Mouse (Mus musculus) midbrain, embryonic 11.5 days (tissue): ENCODE results near the gene Alk. TPM values are rescaled to one million over a fixed set of nuclear protein-coding genes. Genes with fewer than 3 reads are reported as not detected.

Experiments used
- ATAC-seq: fragments of 200-750 bp; cut with Nextera tagmentation; 2 replicates; pipeline ENCODE4 v1.8.0; 2017; ENCODE audit warnings: moderate TSS enrichment, moderate library complexity; ENCODE audit not compliant: low FRiP score
- DNase-seq: peaks from one replicate; pipeline ENCODE4 v3.0.0; 2015; ENCODE audit warnings: low spot score; ENCODE audit errors: missing footprints
- H3K27ac ChIP-seq: fragments of 300-500 bp; sonication (generic); 2 replicates; pipeline ENCODE4 v1.5.1; 2014; ENCODE audit warnings: low read depth, low read length
- H3K27me3 ChIP-seq: fragments of 300-500 bp; sonication (generic); 2 replicates; pipeline ENCODE4 v1.6.1; 2014; ENCODE audit warnings: mild to moderate bottlenecking, low read length, moderate library complexity, mixed read lengths; ENCODE audit not compliant: control insufficient read depth, insufficient read depth
- H3K36me3 ChIP-seq: fragments of 300-500 bp; sonication (generic); 2 replicates; pipeline ENCODE4 v1.6.1; 2014; ENCODE audit warnings: mild to moderate bottlenecking, low read length, moderate library complexity, mixed read lengths; ENCODE audit not compliant: control insufficient read depth, insufficient read depth
- H3K4me1 ChIP-seq: fragments of 300-500 bp; sonication (generic); 2 replicates; pipeline ENCODE4 v1.6.1; 2014; ENCODE audit warnings: low read length; ENCODE audit not compliant: control insufficient read depth, insufficient read depth
- H3K4me2 ChIP-seq: fragments of 300-500 bp; sonication (generic); 2 replicates; pipeline ENCODE4 v1.6.1; 2014; ENCODE audit warnings: mild to moderate bottlenecking, moderate library complexity
- H3K4me3 ChIP-seq: fragments of 300-500 bp; sonication (generic); 2 replicates; pipeline ENCODE4 v1.5.1; 2014; ENCODE audit warnings: low read depth, low read length
- H3K9ac ChIP-seq: fragments of 300-500 bp; sonication (generic); 2 replicates; pipeline ENCODE4 v1.6.1; 2014; ENCODE audit warnings: low read length
- H3K9me3 ChIP-seq: fragments of 300-500 bp; sonication (generic); 2 replicates; pipeline ENCODE4 v1.6.1; 2016; ENCODE audit warnings: low read length; ENCODE audit not compliant: control insufficient read depth
- WGBS: fragments of 180-500 bp; shearing (Covaris S2); extraction: QIAGEN DNeasy Blood & Tissue Kit; methylation state at CpG from one replicate; pipeline ENCODE4 v1.1.7; 2014; 5-methylcytosine and 5-hydroxymethylcytosine counted together
- polyA plus RNA-seq: library from polyadenylated mRNA; unstranded; fragments of >200 nt; fragmentation: Nextera tagmentation; extraction: Ambion mirVana; gene quantifications from 2 replicates; pipeline ENCODE4 v1.2.1, GENCODE M21; 2014

Alk gene
- polyA plus RNA-seq, 1 experiment from 2014 or later, result 0.18 TPM

DNA sequence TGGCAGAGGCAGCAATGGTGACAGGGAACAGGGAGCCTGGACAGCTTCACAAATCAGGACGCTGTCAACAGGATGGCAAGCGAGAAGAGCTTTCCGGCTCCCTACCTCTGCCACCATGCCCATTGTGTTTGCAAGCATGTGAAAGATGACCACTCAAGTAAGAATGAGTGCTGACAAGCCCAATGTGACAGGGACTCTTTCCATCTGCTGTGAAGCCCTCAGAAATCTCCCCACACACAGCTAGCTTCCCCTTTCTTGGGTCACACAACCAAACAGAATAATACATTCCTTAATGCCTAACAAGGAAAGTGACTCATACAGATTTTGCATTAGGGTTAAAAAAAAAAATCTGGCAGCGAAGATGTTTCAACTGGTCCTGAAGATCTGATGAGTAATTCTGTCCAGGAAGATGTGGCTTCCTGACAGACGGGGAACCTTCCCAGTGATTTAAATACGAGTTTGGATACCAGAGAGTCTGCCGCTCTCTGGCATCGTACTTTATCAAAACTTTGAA lies 329.0 kb downstream of the Alk start:
- no peaks in the 10 kb centered on the region for H3K4me1 ChIP-seq
- H3K27me3 ChIP-seq, result no peaks in the 10 kb centered on the region
- DNase-seq (no peak), ATAC-seq (no peak)
- peaks cover 3% of the 10 kb centered on the region; the same call in 1 of the 2 replicates for H3K9me3 ChIP-seq
- no peak overlapping the region for H3K9ac ChIP-seq
- no peak overlapping the region for H3K4me3 ChIP-seq
- WGBS, result 89% methylated on average over 8 of the region's 8 CpGs
- H3K4me2 ChIP-seq, result no peak overlapping the region
- H3K27ac ChIP-seq, result no peak overlapping the region
- H3K36me3 ChIP-seq, result no peaks in the 10 kb centered on the region

DNA sequence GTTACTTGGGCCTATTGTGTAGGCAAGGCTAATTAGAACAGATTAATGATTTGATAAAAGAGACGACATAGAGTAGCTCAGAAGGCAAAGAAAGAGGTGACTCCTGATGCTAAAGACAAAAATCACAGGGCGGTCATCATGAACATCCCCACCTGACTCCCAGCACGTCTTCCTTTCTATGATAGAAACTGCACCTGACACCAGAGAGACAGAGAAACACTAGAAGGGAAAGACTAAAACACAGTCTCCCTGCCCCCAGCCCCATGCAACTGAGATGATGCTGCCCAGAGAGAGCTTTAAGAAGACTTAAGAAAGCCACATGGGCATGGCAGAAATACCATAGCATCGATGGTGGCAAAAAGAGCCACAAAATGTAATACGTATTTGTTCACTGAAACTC lies 330.2 kb downstream of the Alk start:
- Histone ChIP-seq H3K4me3 (no peak overlapping the region), H3K4me2 (no peak overlapping the region), H3K36me3 (no peaks in the 10 kb centered on the region), H3K27ac (no peak overlapping the region), H3K27me3 (no peaks in the 10 kb centered on the region), H3K9me3 (peaks cover 3% of the 10 kb centered on the region; the same call in 1 of the 2 replicates), H3K9ac (no peak overlapping the region), H3K4me1 (no peaks in the 10 kb centered on the region)
- no peak for ATAC-seq
- no peak for DNase-seq
- WGBS, result 92% methylated on average over 5 of the region's 5 CpGs

DNA sequence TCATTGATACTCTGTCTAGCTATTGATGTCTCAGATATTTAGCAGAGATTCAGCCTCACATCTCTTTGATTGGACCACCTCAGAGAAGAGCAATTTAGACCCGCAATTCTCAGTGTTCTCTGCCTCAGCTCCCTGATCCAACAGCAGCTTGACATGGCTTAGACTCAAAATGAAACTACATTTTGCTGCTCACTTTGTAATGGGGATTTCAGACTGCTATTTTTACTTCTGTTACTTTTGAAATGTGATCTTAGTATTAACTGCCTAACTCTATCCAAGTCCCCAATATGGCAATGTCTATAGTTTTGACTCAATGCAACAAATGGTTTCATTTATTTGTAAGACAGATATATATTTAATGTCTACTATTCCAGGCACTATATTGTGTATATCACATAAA lies 332.8 kb downstream of the Alk start:
- H3K27me3 ChIP-seq, result no peaks in the 10 kb centered on the region
- no peak overlapping the region for H3K4me2 ChIP-seq
- H3K36me3 ChIP-seq, result no peaks in the 10 kb centered on the region
- DNase-seq (no peak), ATAC-seq (no peak)
- no peak overlapping the region for H3K27ac ChIP-seq
- no peak overlapping the region for H3K4me3 ChIP-seq
- no peaks in the 10 kb centered on the region for H3K4me1 ChIP-seq
- no peak overlapping the region for H3K9ac ChIP-seq
- no peaks in the 10 kb centered on the region for H3K9me3 ChIP-seq
- 97% methylated on average over 1 of the region's 1 CpGs for WGBS

DNA sequence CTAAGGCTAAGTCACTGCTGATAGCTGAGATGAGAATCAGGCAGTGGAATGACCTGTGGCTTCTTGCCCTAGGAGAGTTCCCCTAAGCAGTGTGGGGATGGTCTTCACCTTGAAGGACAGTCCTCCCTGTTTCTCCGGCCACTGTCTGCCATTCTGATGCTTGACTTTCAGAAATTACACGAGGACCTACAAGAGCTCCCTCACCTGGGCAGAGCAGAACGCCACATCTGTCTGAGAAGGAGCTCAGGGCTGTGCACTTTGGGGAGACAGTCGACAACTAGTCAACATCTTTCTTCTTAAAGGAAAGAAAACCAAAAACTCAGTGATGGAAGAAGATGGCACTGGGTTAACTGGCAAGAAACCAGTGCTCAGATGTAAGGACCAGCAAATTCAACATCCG lies 335.9 kb downstream of the Alk start:
- Histone ChIP-seq H3K4me1 (no peaks in the 10 kb centered on the region), H3K36me3 (no peaks in the 10 kb centered on the region), H3K9me3 (no peaks in the 10 kb centered on the region), H3K4me3 (no peak overlapping the region), H3K27ac (no peak overlapping the region), H3K9ac (no peak overlapping the region), H3K4me2 (no peak overlapping the region), H3K27me3 (no peaks in the 10 kb centered on the region)
- DNase-seq, result no peak
- ATAC-seq, result no peak
- WGBS, result 89% methylated on average over 5 of the region's 5 CpGs

DNA sequence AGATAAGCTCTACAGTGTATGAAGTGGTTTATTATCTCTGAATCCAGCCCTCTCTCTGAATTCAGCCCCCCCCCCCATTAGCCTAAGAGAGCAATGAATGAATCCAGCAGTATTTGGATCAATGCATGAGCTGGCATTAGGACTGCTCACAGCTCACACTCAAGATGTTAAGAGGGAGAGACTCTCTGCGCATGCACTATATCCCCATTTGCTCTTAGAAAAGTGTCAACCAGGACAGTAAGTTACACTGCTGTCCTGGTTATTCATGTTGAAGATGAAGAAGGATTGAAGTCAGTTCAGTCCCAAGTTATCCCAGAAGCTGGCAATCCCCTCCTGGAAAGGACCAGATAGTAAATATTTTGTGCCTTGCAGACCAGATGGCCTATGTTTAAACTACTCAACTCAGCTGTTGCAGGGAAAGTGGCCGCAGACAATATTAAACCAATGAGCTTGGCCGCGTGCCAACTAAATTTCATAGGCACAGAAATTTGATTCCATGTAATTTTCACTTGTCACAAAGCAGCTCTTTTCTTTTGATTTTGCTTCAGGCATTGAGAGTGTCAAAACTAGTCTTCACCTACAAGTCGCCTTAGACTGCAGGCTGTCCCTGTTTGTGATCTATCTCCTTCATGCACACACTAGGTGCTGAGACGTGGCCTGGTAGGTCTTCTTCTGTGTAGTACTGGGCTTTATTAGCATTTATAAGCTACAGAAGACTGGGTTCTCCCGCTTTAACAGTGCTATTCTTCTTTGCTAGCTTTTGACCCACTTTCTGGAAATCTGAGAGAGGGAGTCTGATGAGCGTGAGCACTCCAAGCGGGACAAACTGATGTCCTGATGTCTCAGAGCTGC lies 339.0 kb downstream of the Alk start:
- Histone ChIP-seq H3K9ac (no peak overlapping the region), H3K4me2 (no peak overlapping the region), H3K9me3 (no peaks in the 10 kb centered on the region), H3K36me3 (no peaks in the 10 kb centered on the region), H3K27me3 (no peaks in the 10 kb centered on the region), H3K27ac (no peak overlapping the region), H3K4me1 (no peaks in the 10 kb centered on the region), H3K4me3 (no peak overlapping the region)
- DNase-seq, result peak; percentile 54
- ATAC-seq, result no peak
- WGBS, result 91% methylated on average over 9 of the region's 9 CpGs

DNA sequence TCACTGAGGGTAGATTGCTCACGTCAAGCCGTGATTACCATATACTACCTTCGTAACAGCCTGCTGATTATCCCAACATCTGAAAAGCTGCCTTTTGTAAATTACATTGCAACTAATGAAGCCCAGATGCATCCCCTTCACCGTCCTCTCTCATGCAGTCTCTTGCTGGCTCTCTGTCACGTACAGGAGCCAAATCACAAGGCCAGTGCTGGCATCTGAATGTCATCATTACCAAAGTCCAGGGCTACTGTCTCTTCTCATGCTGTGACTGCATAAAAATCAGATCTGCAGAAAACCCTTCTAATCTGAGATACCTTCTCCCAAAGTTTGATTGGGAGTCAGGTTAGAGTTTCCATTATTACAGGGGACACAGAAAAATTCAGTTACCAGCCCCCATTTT lies 351.0 kb downstream of the Alk start:
- DNase-seq, result no peak
- no peaks in the 10 kb centered on the region for H3K9me3 ChIP-seq
- WGBS, result 85% methylated on average over 5 of the region's 5 CpGs

DNA sequence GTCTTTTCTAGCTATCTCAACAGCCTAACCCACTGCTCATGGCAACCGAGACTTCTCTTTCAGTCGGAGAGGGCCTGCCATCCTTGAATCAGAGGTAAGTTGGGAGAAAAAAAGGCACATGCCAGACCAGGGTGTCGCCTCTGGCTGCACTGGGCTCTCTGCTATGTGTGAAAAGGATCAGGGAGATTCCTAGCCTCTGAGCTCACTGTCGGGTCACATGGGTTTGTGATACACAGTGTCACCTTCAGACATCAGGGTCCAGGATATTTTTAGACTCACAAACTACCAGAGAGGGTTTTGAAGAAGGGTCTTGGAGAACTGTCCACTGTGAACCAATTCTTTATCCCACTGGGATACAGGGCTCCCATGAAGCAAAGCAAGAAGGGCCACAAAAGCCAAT lies 352.9 kb downstream of the Alk start:
- Histone ChIP-seq H3K4me3 (no peak overlapping the region), H3K9ac (no peak overlapping the region), H3K4me1 (no peaks in the 10 kb centered on the region), H3K36me3 (no peaks in the 10 kb centered on the region), H3K27me3 (no peaks in the 10 kb centered on the region), H3K4me2 (no peak overlapping the region), H3K27ac (no peak overlapping the region), H3K9me3 (no peaks in the 10 kb centered on the region)
- 81% methylated on average over 4 of the region's 4 CpGs for WGBS
- DNase-seq (no peak), ATAC-seq (no peak)

More for the DNA sequence above, 351.0 kb downstream of the Alk start:
- no peak for ATAC-seq
- Histone ChIP-seq H3K9ac (no peak overlapping the region), H3K27ac (no peak overlapping the region), H3K27me3 (no peaks in the 10 kb centered on the region), H3K4me2 (no peak overlapping the region), H3K4me1 (no peaks in the 10 kb centered on the region), H3K36me3 (no peaks in the 10 kb centered on the region), H3K4me3 (no peak overlapping the region)

DNA sequence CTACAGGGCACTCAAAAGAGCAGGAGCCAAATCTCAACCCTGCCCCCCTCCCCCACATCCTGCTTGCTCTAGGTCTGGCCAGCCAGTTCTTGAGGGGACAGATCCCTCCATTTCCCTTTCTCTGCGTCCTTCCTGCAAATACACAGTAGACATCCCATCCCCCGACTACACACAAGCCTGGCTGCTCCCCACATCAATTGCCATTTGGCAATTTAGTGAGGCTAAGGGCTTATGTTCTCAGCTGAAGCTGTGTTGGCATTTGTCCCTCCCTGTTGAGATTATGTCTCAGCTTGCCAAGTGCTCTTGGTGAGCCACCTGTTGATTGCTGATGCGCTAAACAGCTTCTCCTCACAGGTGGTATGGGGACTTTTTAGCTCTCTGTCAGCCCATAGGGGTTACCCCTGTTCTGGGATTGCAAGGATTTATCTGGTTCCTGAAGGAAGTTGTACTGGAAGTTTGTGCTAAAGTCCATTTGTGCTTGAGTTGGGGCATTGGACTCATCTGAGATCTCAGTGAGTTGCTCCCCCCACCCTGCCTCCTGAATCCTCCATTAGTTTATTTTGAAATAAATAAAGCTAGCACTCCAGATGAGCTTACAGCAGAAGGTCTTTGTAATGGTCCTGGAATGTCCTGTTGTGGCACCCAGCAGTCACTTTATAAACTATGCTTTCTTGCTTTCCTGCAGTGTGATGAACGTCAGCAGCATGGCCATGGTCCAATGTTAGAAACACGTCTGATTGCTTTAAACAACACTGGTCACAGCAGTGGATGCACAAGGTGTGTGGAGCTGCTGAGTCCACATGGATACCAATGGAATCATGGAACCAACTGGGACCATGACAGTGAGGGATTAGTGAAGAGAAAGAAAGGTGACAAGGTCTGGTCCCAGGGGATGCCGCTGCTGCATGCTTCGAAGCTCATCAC lies 353.7 kb downstream of the Alk start:
- 75% methylated on average over 7 of the region's 7 CpGs for WGBS
- H3K4me1 ChIP-seq, result no peaks in the 10 kb centered on the region
- no peak overlapping the region for H3K9ac ChIP-seq
- no peak overlapping the region for H3K4me3 ChIP-seq
- no peak overlapping the region for H3K4me2 ChIP-seq
- no peaks in the 10 kb centered on the region for H3K36me3 ChIP-seq
- H3K27me3 ChIP-seq, result no peaks in the 10 kb centered on the region
- H3K27ac ChIP-seq, result no peak overlapping the region
- ATAC-seq (no peak), DNase-seq (peak; percentile 75)
- no peaks in the 10 kb centered on the region for H3K9me3 ChIP-seq

DNA sequence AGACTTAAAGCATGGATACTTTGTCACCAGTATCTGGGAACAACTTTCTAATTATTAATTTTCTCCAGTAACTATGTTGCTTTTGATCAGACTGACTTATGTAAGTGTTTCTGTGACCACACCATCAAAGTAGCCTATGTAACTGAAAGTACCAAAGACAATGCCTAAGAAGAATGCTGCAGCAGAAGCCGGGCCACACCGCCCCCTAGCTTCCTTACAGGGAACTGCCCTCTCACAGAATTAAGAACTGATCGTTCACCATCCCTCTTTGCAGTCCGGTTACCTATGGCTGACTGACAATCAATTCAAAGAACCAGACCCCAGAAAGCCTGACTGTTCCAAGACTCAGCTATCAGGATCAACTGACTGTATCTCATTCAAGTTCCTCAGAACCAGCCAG lies 362.4 kb downstream of the Alk start:
- H3K9me3 ChIP-seq, result no peaks in the 10 kb centered on the region
- no peak for ATAC-seq
- H3K4me2 ChIP-seq, result no peak overlapping the region
- WGBS, result 47% methylated on average over 4 of the region's 4 CpGs
- no peaks in the 10 kb centered on the region for H3K27me3 ChIP-seq
- H3K36me3 ChIP-seq, result no peaks in the 10 kb centered on the region
- peak; percentile 77 for DNase-seq
- no peak overlapping the region for H3K4me3 ChIP-seq
- no peaks in the 10 kb centered on the region for H3K4me1 ChIP-seq
- no peak overlapping the region for H3K9ac ChIP-seq
- no peak overlapping the region for H3K27ac ChIP-seq
